Mouse (Mus musculus) monocyte, adult 5-6 weeks (primary cell): ENCODE measurements around the gene Sirt4. TPM values are rescaled to one million over a fixed set of nuclear protein-coding genes. Genes with fewer than 3 reads are reported as not detected.
"Not testable (repeated sequence)": the region's sequence is repeated elsewhere in the genome, so short reads cannot be mapped to it uniquely, and the experiment has no call there.

ENCODE experiments used
- ATAC-seq: fragments of 153-309, 156-312 bp; replicated peaks from 2 replicates; pipeline ENCODE4 v1.8.0; 2017; ENCODE audit warnings: mild to moderate bottlenecking; ENCODE audit not compliant: low TSS enrichment, insufficient number of reproducible peaks, severe bottlenecking, poor library complexity, low FRiP score
- total RNA-seq: library from RNA; stranded (forward); fragments of 200-1000, 200-491, 200-594 nt; gene quantifications from 3 replicates; pipeline ENCODE4 v1.2.3, GENCODE M21; 2017

Sirt4 gene
- total RNA-seq, 1 experiment from 2014 or later, result 10.7 TPM

DNA sequence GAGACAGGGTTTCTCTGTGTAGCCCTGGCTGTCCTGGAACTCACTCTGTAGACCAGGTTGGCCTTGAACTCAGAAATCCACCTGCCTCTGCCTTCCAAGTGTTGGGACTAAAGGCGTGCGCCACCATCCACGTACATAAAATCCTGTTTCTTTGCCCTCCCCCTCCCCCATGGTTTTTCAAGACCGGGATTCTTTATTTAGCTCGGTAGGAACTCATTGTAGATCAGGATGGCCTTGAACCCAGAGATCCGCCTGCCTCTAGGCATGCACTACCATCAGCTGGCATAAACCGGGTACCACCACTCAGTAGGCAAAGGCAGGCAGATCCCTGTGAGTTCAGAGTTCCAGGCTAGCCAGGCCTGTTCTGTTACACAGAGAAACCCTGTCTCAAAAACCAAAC is 32.4 kb upstream of the Sirt4 start:
- no peak for ATAC-seq

GRCm38 (mm10) chr5:115516081-115516907 is 31.8 kb upstream of the Sirt4 start:
- peak; percentile 88 for ATAC-seq

DNA sequence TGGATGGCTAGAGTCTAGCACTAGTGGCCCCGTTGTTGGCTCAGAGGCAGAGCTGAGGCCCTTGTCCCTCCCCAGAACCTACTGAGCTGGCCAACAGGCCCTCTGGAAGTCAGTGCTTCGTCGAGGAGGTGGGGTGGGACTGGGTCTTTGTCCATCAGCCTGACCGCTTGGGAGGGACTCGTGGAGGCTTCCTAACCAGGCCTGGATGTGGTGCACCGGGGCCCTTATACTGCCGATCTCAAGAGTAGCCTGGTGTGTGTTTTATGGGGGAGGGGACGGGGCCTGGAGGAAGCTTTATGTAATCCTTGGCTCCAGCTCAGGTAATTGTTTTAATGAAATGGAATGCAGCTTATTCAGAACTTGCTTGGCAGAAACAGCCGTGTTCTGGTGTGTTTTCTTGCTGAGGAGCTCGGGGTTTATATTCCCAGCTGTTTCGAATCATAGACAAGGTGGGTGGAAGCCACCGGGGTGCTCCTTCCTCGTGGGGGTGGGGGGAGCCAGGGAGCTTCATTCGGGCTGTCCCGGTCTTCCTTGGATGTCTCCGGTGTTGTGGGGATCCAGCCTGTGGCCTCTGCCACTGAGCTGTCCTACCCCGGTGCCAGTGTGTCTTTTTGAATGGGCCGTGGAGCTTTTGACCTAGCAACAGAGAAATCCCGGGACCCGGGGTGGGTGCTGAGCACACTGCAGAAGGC is 30.5 kb upstream of the Sirt4 start:
- no peak for ATAC-seq

GRCm38 (mm10) chr5:115514346-115514745 is 29.8 kb upstream of the Sirt4 start:
- ATAC-seq, result no peak

DNA sequence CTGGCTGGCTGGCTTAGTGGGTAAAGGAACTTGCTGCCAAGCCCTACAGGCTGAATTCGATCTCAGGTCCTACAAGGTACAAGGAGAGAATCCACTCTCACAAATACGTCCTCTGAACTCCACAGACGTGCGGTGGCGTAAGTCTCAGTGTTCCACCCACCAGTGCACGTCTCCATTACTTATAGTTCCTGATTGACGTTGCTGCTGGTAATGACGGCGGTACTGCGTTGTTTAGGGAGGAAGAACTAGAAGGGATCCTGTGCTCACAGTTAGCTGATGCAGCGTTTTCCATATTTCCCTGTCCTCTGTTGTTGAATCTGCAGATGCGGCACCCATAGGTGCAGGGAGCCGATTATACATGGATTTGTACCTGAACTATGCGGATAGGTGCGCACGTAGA is 29.2 kb upstream of the Sirt4 start:
- peak; percentile 21; the same call in 1 of the 2 replicates for ATAC-seq

- ATAC-seq, result no peak
Measured at GRCm38 (mm10) chr5:115513246-115513645, 28.7 kb upstream of the Sirt4 start.

DNA sequence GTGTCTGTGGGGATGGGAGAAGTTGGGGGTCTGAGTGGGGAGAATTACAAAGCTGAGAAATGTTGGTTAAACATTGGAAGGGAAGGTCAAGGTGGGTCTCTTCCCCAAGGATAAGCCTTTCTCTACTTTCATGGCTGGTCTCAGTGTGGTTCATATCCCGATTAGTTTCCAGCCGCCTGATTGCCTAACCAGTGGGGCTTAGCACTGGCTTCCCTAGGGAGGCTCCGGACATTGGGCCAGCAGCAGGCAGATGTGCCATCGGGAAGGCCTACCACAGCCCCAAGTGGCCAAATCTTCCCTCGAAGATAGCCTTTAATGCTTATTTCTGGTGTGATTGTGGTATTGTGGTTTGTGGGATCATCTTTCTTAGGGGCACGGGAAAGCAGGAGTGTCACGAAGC is 27.9 kb upstream of the Sirt4 start:
- ATAC-seq, result no peak

DNA sequence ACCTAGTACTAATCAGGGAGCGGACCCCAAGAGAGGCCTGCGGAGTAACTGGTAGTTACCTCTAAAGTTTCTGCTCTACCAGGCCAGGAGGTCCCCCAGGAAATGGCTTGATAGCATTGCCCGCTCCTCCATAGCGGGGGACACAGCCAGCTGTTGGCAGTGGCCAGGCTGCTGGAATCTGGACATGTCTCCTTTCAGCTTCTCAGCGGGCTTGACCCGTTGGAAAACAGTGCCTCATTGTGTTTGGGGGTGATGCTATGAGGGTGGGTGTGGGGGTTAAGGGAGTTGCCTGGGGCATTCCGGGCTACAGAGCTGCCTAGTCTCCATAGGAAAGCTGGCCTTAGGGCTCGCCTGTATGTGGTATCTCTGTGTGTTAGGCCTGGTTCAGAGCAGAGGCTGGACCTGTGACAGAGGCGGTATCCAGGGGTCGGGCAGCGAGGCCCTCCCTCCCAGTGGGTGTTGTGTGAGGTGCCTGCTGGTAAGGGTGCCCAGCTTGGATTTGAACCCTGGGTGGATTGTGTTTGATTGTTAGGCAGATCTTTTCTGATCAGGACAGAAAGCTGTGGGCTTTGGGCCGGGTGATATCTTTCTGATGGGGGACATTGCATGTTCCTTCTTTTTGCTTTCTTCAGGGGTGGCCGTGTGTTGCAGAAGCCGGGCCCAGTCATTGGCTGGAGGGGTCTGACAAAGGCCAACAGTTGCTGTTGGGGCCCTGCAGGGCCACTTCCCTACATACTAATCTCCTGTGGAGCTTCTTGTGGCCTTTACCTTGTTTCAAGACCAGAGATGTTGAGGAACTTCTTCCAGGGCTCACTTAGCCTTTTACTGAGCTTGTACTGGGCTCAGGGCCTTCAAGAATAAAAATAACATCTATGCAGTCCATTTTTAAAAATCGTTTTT is 25.5 kb upstream of the Sirt4 start:
- ATAC-seq, result peak; percentile 58

DNA sequence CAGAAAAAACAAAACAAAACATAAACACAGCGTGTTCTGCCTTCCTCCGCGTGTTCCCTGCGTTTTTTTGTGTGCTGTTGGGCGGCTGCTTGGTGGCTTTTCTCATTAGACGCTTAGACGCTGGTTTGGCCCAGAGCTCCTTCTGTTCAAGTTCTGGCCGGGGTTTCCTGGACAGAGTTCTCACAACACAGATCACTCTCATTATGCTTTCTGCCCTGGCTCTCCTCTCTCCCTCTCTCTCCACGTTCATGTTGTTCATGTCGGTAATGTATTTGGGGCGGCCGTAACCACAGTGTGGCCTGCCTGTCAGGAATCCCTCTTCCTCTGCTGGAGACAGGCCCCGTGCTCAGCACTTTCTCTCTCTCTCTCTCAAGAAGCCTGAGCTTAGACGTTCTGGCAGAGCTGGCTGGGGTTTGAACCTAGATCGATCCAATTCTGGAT is 24.8 kb upstream of the Sirt4 start:
- no peak for ATAC-seq

DNA sequence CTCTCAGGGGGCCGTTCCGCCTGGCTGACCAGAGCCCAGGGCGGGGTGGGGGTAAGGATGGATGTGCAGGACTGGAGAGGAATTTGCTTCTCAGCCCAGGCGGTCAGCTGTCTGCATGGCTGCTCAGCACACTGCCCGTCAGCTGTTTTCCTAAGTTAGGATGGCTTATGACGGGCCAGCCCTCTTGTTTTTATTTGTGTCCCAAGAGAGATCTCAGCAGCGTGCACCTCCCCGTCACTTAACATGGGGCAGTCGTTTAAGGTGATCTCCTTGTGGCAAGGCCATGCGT is 24.3 kb upstream of the Sirt4 start:
- ATAC-seq, result no peak

DNA sequence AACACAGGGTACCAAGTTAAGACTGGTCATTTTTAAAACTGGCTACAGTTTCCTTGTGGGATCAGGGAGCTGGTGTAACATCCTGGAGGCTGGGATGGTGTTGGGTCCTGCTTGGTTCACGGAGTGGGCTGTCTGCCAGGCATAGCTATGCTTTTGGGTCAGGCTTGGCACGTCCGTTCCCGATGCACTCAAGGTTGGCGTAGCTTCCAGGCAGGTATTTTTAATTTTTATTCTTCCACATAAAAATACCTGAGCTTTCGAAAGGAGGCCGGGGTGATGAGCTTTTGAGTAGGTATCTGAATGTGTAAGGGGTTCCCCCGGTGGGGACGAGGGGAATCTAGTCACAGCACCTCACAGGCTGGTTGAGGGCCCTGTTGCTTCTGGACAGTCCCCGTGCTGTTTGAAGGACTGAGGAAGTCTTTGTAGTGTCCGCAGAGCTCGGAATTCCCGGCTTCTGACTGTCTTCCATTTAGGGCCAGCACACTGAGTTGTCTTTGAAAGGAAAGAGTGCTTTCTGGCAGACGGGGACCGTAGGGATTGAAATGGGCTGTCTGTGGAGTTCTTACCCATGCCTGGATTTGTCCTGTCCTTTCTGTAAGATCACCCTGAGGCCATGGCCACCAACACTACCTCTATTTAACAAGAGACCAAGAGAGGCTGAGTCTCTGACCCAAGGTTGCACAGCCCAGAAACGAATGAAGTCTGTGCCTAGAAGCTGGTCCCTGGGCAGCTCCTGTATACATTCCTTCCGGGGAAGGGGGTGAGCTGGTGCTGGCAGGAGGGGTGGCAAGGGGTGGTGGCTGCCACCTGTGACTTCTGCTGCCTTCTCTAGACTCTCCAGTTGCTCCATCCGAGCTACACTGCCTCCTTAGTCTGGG is 23.7 kb upstream of the Sirt4 start:
- ATAC-seq, result no peak

DNA sequence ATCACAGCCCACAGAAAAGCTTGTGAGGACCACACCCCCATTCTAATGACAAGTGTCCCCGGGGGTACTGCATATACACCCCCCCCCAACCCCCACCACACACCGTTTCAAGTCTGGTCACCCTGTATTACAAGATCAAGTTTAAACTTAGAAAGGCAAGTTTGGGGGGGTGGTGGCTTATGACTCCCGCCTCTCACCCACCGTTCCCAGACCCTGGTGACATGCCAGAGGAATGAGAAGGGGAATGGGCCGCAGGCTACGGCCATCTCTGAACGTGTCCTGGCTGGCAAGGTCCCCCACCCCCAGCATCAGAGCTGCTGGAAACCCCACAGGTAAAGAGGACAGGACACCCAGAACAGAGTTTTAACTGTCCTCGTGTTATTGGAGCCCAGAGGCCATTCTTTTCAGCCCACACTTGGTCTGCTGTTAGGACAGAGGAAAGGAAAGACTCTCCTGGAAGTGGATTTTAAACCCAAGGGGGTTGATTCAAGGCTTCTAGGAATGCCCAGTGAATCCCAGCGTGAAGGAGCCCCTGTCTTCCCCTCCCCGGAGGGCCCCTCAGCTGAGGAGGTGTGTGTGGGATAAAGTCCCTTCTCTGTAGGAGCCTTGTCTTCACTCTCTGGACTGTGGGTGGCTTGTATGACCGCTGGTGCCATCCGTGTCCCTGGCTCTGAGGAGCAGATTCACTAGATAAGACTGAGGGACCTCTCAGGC is 22.9 kb upstream of the Sirt4 start:
- no peak for ATAC-seq

- ATAC-seq, result peak; percentile 76
Measured at GRCm38 (mm10) chr5:115506454-115507201, 22.1 kb upstream of the Sirt4 start, which contains the start of gene Pxn. Gene Pxn (plus strand): TSS chr5:115506676.

- not testable (repeated sequence) for ATAC-seq
Measured at GRCm38 (mm10) chr5:115505617-115506016, 21.1 kb upstream of the Sirt4 start.

DNA sequence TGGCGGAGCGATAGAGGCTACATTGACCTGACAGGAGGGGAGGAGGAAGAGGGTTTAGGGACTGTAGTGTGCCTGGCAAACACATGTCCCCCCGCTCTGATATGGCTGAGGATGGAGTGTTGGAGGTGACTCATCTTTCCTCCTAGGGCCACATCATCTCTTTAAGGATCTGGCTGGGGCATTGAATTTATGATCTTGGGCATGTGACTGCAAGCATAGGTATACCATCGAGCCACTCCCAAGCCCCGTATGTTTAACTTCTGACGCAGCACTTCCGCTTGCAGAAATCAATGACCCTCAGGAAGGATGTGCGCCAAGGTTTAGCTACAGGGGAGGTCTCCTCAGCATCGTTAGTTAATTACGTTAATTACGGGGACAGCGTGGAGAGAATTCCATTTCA is 18.5 kb upstream of the Sirt4 start:
- no peak for ATAC-seq

GRCm38 (mm10) chr5:115500383-115500935 is 15.9 kb upstream of the Sirt4 start:
- ATAC-seq, result peak; percentile 96
